Mouse (Mus musculus): ENCODE results near the gene Filip1l. TPM values are rescaled to one million over a fixed set of nuclear protein-coding genes. Genes with fewer than 3 reads are reported as not detected.
"Not testable (repeated sequence)": the region's sequence is repeated elsewhere in the genome, so short reads cannot be mapped to it uniquely, and the experiment has no call there.

The Filip1l gene
- total RNA-seq, 2 experiments from 2014 or later = 36.3 to 64.5 TPM

DNA sequence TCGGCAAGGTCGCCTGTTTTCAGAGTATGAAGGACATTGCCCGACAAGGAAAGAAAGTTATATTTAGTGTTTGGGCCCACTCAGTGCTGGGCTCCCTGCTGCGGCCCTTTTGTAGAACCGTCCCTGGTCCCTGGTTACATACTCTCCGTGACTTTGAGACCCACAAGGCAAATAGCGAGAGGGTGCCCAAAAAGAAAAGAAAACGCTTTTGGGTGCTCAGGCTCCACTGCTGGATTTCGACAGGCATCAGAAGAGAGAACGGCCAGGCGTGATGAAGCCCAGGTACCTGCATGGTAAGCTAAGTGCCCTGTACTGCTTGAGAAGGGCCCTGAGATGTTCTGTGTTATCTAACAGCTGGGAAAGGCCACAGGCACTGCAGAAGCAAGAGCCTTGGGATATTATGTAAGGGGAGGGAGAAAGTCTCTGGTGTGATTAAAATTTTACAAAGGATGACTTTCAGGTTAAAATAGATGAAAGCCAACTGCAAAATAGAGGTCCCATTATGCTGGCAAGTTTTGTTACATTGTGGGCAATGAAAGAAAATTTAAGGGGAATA, 351 bp downstream of the Filip1l start:
- ATAC-seq (ENCODE audit: poor library complexity, severe bottlenecking) = no peak

DNA sequence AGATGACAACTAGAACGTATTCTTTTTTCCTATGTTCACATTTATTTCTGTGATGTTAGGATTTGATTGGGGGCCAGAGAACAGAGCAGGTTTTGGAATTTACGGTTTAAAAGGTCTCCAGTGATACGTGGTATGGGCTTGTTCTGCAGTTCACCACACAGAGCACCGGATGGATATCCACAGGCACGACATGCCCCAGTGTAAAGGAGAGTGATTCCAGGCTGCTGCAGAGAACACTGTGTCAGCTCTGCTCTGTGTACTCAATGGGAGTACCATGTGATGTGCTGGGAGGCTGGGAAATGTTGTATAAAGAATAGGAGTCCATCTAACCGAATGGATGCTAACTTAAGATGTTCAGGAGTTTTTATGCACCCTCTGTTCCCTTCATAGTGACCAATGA, 1.0 kb downstream of the Filip1l start:
- no peak for ATAC-seq (ENCODE audit: poor library complexity, severe bottlenecking)

DNA sequence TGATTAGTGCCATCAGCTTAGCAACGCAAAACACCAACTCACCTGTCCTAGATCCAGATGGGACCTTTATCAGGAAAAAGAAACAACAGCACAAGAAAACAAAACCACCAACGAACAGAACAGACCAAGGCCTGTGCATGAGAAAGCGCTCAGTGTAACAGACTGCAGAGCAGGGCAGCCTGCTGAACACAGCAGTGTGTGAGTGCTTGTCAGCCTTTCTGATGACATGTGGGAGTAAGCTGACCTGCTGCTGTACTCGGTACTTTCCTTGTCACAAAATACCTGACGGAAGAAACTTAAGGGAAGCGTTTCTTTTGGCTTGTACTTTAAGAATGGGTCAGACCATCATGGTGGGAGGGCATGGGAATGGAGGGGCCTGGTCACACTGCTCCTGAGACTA, 3.6 kb downstream of the Filip1l start:
- ATAC-seq (ENCODE audit: poor library complexity, severe bottlenecking) = no peak

GRCm38 (mm10) chr16:57357011-57357410, 4.1 kb downstream of the Filip1l start:
- ATAC-seq (ENCODE audit: poor library complexity, severe bottlenecking) = no peak

DNA sequence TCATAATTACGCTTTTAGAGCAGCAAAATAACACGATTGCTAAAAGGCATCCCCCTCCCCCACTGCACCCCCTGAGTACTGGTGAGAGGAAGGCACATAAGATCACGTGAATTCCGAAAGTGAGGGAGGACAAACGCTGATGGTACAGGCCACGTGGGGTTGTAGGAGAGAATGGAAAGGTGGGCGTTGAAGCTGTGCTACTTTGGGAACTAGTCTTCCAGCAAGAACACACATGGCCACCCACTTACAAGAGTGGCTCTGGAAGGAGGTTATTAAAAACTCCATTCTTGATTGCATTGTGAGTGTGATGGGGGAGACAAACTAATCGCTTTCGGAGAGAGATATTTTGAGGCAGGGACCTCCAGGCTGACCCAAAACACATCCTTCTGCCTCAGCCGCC, 6.4 kb downstream of the Filip1l start:
- ATAC-seq (ENCODE audit: poor library complexity, severe bottlenecking) = no peak

- no peak for ATAC-seq (ENCODE audit: poor library complexity, severe bottlenecking)
Measured at GRCm38 (mm10) chr16:57360785-57361184, 7.9 kb downstream of the Filip1l start.

DNA sequence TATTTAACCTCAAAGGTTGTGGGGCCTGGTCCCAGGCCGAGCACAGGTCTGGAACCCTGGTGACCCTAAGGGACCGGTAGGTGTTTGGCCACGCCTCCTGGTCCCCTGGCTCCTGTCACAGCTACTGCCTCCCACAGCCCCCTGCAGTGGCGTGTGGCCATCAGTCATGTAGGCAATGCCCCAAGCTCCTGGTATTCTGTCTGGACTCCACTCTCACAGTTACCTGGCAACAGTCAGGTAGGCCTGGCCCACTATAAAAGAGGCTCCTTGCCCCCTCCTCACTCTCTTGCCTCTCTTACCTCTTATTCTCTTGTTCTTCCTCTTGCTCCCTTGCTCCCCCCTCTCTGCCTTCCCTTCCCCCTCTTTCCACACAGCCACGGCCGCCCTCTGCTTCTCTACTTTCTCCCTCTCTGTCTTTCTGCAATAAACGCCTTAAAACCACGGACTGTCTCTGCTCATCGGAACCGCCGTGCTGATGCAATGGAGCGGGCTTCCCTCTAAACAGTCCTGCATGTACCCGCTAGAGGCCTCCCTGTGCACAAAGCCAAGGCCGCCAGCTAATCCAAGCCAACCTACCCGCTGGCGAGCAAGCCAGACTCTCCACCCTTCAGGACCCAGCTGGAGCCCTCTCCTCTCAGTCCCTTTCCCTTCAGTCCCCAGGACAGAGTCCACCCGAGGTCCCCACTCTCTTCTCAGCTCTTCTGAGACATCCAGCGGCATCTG, 9.9 kb downstream of the Filip1l start:
- peak; percentile 87 for ATAC-seq (ENCODE audit: poor library complexity, severe bottlenecking)

- peak; percentile 48 for ATAC-seq (ENCODE audit: poor library complexity, severe bottlenecking)
Measured at GRCm38 (mm10) chr16:57364498-57364897, 11.6 kb downstream of the Filip1l start.

DNA sequence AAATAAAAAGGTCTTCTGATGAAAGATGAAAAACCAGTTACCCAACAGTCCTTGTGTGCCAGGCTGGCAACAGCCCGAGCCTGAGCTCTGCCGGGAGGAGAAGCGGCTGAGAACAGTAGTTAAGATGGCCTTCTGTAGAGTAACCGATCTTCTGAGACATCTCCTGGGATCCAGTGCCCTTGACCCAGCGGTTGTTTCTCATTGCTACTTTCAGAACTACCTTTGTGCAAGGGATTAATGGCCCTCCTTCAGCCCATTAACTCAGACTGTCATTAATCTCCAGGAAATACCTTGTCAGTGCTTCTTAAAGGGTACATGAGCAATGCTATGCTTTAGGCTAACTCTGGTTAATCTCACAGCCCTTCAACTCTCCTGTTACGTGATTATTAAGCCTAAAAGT, 13.2 kb downstream of the Filip1l start:
- no peak for ATAC-seq (ENCODE audit: poor library complexity, severe bottlenecking)

GRCm38 (mm10) chr16:57366941-57367694, 14.2 kb downstream of the Filip1l start:
- no peak for ATAC-seq (ENCODE audit: poor library complexity, severe bottlenecking)

DNA sequence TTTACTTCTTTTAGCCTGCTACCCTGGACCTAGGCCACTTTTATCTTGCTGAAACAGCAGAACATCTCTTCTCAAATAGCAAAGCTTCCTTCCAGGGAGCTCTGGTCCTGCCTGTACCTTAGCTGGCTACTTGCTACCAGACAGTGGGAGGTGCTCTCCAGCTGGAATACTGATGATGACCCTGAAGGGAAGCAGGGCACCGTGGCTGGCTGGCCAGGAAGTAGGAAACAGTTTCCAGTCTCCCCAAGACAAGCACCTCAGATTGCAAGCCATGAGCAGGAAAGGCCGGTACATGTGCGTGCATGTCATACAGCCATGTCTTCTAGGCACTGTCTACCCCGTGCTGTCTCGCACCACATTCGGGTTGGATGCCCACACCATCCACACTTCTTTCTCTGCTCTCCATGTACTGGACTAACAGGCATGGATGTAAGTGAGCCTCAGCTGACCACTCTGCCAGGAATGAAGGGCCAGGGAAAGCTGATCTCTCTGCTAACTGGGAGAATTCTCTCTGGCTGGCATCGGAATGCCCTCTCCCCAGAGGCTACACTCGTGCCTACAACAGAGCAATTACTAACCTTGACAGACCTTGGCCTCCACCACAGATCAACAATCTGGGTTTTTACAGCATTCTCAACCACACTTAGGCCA, 17.1 kb downstream of the Filip1l start:
- ATAC-seq (ENCODE audit: poor library complexity, severe bottlenecking) = no peak

DNA sequence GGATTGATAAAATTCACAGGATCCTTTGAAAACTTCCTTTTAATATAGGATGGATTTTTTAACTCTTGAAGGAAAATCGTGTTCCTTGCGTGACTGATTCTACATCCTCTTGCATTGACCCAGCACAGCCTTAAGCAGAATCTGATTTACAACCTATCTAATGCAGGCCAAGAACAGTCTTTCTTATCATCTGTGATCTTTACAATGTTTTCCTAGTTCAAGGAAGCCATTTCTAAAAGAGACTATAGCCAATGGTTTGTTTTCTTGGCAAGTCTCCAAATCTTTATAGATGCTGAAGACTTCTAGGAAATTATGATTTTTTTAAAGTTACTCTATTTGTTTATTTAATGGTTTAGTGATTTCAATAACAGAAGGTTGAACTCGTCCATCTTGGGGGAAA, 19.3 kb downstream of the Filip1l start:
- no peak for ATAC-seq (ENCODE audit: poor library complexity, severe bottlenecking)

GRCm38 (mm10) chr16:57375248-57375837, 22.4 kb downstream of the Filip1l start:
- no peak for ATAC-seq (ENCODE audit: poor library complexity, severe bottlenecking)

DNA sequence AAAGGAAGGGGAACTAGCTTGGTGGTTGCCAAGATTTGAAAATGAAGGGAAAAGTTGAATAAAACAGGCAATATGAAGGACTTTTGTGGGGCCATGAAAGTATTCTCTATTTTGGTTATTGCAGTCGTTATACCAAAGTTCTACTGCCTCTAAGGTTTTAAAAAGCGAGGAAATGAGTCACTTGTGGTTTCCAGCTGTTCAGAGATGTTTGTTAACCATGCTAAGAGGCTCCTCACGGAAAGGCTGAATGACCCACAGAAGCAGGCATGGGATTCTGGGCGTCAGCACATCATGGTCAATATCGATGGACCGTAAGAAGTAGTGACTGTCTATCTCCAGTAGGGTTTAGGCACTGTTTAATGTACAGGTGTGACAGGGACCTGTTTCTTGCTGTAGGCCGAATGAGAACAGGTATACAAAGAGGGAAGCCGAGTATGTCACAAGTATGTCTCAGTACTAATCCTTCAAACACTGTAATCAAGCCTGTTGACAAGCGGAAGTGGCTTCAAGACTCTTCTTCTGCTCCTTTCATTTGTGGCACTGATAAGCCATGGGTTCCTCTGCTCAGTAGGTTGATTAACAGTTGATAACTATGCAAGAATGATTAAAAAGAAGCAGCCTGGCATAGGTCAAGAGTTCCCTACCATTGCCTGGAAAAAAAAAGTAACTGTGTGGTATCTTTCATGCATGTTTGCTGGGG, 25.9 kb downstream of the Filip1l start:
- ATAC-seq (ENCODE audit: poor library complexity, severe bottlenecking) = 0 out of 2 replicates have a peak, but pooled peaks have one; percentile 33

DNA sequence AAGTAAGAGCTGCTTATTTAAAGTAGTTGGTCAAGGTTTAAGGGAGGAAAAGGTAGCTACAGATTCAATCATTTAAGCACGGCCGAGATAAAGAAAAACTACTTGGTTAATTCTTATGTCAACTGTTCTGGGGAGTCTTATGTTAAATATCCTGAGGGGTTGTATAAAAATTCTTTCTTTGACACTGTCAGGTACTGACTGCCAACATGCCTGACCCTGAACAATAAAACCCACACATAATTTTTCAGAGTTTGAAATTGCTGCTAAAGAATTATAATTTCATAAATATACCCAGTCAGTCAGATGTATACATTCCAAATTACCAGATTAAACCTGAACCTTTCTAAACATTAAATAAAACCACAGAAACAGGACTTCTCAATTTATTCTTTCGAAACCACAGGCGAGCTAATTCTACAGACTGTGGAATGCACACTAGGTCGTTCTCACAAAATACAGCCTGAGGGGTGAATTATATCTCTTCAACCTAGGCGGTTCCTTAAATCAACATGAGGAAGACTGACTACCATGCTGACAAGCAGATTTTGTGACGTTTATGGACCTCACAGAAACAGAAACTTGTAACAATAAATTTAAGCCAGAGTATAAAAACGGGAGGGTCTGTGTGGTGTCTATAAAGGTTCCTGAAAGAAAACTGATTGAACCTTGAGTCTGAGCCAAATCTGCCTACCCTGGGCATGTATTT, 30.5 kb downstream of the Filip1l start:
- no peak for ATAC-seq (ENCODE audit: poor library complexity, severe bottlenecking)

DNA sequence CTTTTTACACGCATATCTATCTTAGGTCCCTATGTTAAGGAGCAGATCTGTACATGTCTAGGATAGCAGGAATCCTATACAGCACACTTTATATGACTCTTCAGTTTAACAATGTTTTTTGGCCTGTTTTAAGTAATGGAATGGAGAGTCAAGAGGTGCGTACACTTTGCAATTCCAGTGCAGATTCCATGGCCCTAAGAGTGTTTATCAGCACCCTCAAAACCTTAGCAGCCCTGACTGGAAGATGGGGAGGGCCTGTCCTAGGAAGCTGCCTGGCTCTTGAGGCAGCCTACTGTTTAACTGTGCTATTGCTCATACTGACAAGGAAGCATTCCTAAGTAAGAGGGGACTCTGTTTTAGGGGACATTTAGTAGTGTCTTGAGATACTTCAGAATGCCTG, 31.4 kb downstream of the Filip1l start:
- ATAC-seq (ENCODE audit: poor library complexity, severe bottlenecking) = no peak

- ATAC-seq (ENCODE audit: poor library complexity, severe bottlenecking) = peak; percentile 28; the same call in 1 of the 2 replicates
Measured at GRCm38 (mm10) chr16:57389566-57390251, 36.8 kb downstream of the Filip1l start.

DNA sequence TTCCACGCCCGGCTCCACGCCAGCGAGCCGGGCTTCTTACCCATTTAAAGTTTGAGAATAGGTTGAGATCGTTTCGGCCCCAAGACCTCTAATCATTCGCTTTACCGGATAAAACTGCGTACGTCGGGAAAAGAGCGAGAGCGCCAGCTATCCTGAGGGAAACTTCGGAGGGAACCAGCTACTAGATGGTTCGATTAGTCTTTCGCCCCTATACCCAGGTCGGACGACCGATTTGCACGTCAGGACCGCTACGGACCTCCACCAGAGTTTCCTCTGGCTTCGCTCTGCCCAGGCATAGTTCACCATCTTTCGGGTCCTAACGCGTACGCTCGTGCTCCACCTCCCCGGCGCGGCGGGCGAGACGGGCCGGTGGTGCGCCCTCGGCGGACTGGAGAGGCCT, 38.3 kb downstream of the Filip1l start:
- ATAC-seq (ENCODE audit: poor library complexity, severe bottlenecking) = not testable (repeated sequence)

DNA sequence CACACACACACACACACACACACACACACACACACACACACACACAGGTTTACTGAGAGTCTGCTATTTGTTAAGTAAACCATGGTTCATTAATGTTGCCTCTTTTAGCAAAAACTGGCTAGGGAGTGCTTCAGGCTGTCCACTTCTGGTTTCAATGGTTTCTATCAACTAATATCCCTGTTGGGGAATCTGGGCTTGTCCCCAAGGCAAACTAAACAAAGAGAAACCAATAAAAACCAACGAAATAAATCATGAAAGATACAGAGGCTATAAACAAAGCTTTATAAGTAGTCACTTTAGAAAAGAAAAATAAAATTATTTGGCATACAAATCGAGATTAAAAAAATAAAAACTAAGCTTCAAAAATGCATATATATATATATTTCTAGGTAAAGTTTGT, 39.6 kb downstream of the Filip1l start:
- no peak for ATAC-seq (ENCODE audit: poor library complexity, severe bottlenecking)
